Mouse (Mus musculus): ENCODE results near the gene P2ry2. TPM values are rescaled to one million over a fixed set of nuclear protein-coding genes. Genes with fewer than 3 reads are reported as not detected.

The P2ry2 gene
- total and polyA plus RNA-seq, 3 experiments, result 0.87 to 1.7 (median 1.4) TPM

DNA sequence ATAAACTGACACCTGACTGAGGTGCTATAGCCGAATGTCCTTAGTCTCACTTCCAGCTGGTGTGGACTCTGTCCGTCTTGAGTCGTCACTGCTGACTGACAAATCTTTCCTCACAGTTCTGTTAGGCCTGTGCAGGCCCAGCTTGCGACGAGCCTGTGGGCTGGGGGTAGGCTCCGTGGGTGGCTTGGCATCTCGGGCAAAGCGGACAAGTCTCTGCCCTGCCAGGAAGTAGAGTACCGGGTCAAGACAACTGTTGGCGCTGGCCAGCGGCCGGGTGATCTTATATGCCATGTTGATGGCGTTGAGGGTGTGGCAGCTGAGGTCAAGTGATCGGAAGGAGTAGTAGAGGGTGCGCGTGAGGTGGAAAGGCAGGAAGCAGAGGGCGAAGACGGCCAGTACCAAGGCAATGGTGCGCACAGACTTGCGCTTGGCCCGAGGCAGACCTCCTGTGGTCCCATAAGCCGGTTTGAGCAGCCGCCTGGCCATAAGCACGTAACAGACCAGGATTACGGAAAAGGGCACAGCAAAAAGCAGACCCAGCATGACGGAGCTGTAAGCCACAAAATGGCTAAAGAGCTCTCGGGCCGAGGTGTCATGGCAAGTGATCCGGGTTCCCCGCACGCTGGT is 14.6 kb downstream of the P2ry2 start:
- in situ Hi-C loops (cut with MboI; ENCODE audit: low pct_ligation_motif_present, low pct_unique_long_range_greater_than_20kb, low sequenced_read_pairs), result loop anchor here (10.0 kb wide), 1 partner anchor 47 kb away; no protein-coding TSS in a partner anchor

DNA sequence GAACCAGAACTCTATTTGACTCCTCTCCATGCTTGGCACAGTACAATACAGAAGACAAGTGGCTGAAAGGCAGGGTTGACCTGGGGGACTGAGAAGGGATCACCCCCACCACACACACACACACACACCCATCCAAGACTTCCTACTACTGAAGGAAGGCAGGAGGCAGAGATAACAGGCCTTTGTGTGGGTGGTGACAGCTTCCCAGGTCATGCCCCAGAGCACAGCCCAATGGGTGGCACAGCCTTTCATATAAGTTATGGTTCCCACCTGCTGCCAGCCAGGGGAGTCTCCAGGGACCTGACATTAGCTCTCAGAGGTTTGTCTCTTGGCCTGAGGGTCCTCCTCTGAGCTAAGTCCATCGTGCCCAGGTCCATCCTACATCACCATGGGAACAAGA is 15.5 kb downstream of the P2ry2 start:
- in situ Hi-C loops (cut with MboI; ENCODE audit: low pct_ligation_motif_present, low pct_unique_long_range_greater_than_20kb, low sequenced_read_pairs), result loop anchor here (10.0 kb wide), 1 partner anchor 48 kb away; no protein-coding TSS in a partner anchor
- DNase-seq (ENCODE audit: extremely low read depth), result no peak
- Histone ChIP-seq H3K79me2 (replicated peaks; ENCODE audit: control insufficient read depth, extremely low read depth, insufficient read depth, poor library complexity, severe bottlenecking) (no peaks in the 10 kb centered on the region), H3K4me2 (ENCODE audit: insufficient read depth, low read depth, poor library complexity, severe bottlenecking) (no peak overlapping the region), H3K4me3 (replicated peaks in 1 of 3; ENCODE audit: low read depth in 2 of 3, low read length in 2 of 3, poor library complexity in 1 of 3) (no peak overlapping the region), H3K27ac (ENCODE audit: insufficient read depth, low read depth) (no peak overlapping the region), H3K36me3 (replicated peaks in 1 of 2; ENCODE audit: control insufficient read depth in 1 of 2, insufficient read depth in 1 of 2, low read length in 1 of 2) (peaks cover 0 to 10% of the 10 kb centered on the region in 2 experiments), H3K9ac (ENCODE audit: insufficient read depth, low read depth) (no peak overlapping the region), H3K4me1 (ENCODE audit: control insufficient read depth in 1 of 2, insufficient read depth in 2 of 2) (no peaks in the 10 kb centered on the region; a peak in 1 of 4 replicates), H3K9me3 (replicated peaks; ENCODE audit: low read length) (no peaks in the 10 kb centered on the region), H3K27me3 (replicated peaks) (no peaks in the 10 kb centered on the region)
- dilution Hi-C loops (cut with MboI; ENCODE audit: extremely low pct_ligation_motif_present, extremely low pct_unique_long_range_greater_than_20kb, low sequenced_read_pairs), result no loop called here
- TF ChIP-seq E2F4 (IDR thresholded peaks at IDR 0.05; ENCODE audit: insufficient replicate concordance, low read depth, low read length), result no peak
- TF ChIP-seq USF2 (conservative IDR thresholded peaks at IDR 0.05; ENCODE audit: low read depth, low read length), result no peak
- TF ChIP-seq BHLHE40 (IDR thresholded peaks at IDR 0.05; ENCODE audit: low read depth, low read length), result no peak
- no peak for TF ChIP-seq IRF4 (IDR thresholded peaks at IDR 0.05; ENCODE audit: low read depth, low read length)
- TF ChIP-seq ZMIZ1 (IDR thresholded peaks at IDR 0.05; ENCODE audit: low read depth, low read length), result no peak
- no peak for TF ChIP-seq ZKSCAN1 (IDR thresholded peaks at IDR 0.05; ENCODE audit: borderline replicate concordance, low read depth, low read length)
- no peak for TF ChIP-seq TCF12 (IDR thresholded peaks at IDR 0.05; ENCODE audit: low read depth, low read length)
- TF ChIP-seq ELF1 (IDR thresholded peaks at IDR 0.05; ENCODE audit: low read depth, low read length), result no peak
- no peak for TF ChIP-seq JUN (IDR thresholded peaks at IDR 0.05; ENCODE audit: insufficient read depth, low read depth, low read length)
- TF ChIP-seq ETS1 (conservative IDR thresholded peaks at IDR 0.05; ENCODE audit: low read depth, low read length), result no peak
- TF ChIP-seq CHD1 (IDR thresholded peaks at IDR 0.05; ENCODE audit: low read depth, low read length), result no peak
- no peak for TF ChIP-seq MEF2A (IDR thresholded peaks at IDR 0.05; ENCODE audit: borderline replicate concordance, low read depth, low read length)
- TF ChIP-seq TBP (conservative IDR thresholded peaks at IDR 0.05; ENCODE audit: low read depth, low read length), result no peak
- no peak for TF ChIP-seq PAX5 (IDR thresholded peaks at IDR 0.05; ENCODE audit: low read length)

More for the DNA sequence above, 14.6 kb downstream of the P2ry2 start:
- no peak overlapping the region for H3K4me2 ChIP-seq (ENCODE audit: insufficient read depth, low read depth, poor library complexity, severe bottlenecking)
- H3K36me3 ChIP-seq (replicated peaks in 1 of 2; ENCODE audit: control insufficient read depth in 1 of 2, insufficient read depth in 1 of 2, low read length in 1 of 2), result peaks cover 0 to 10% of the 10 kb centered on the region in 2 experiments
- H3K27ac ChIP-seq (ENCODE audit: insufficient read depth, low read depth), result no peak overlapping the region
- H3K27me3 ChIP-seq (replicated peaks), result no peaks in the 10 kb centered on the region
- no peak for DNase-seq (ENCODE audit: extremely low read depth)
- no peaks in the 10 kb centered on the region for H3K79me2 ChIP-seq (replicated peaks; ENCODE audit: control insufficient read depth, extremely low read depth, insufficient read depth, poor library complexity, severe bottlenecking)
- H3K9me3 ChIP-seq (replicated peaks; ENCODE audit: low read length), result no peaks in the 10 kb centered on the region
- H3K4me1 ChIP-seq (ENCODE audit: control insufficient read depth in 1 of 2, insufficient read depth in 2 of 2), result no peaks in the 10 kb centered on the region
- dilution Hi-C loops (cut with MboI; ENCODE audit: extremely low pct_ligation_motif_present, extremely low pct_unique_long_range_greater_than_20kb, low sequenced_read_pairs), result no loop called here
- H3K4me3 ChIP-seq (replicated peaks in 1 of 3; ENCODE audit: low read depth in 2 of 3, low read length in 2 of 3, poor library complexity in 1 of 3), result no peak overlapping the region
- H3K9ac ChIP-seq (ENCODE audit: insufficient read depth, low read depth), result no peak overlapping the region
- no peak for TF ChIP-seq BHLHE40 (IDR thresholded peaks at IDR 0.05; ENCODE audit: low read depth, low read length)
- no peak for TF ChIP-seq GABPA (IDR thresholded peaks at IDR 0.05; ENCODE audit: insufficient replicate concordance, low read depth, low read length)
- no peak for TF ChIP-seq NRF1 (IDR thresholded peaks at IDR 0.05; ENCODE audit: low read depth, low read length)
- TF ChIP-seq SIN3A (IDR thresholded peaks at IDR 0.05; ENCODE audit: low read length), result no peak
- TF ChIP-seq MAZ (IDR thresholded peaks at IDR 0.05; ENCODE audit: low read depth, low read length), result no peak
- no peak for TF ChIP-seq MEF2A (IDR thresholded peaks at IDR 0.05; ENCODE audit: borderline replicate concordance, low read depth, low read length)
- TF ChIP-seq NELFE (IDR thresholded peaks at IDR 0.05; ENCODE audit: low read depth, low read length), result no peak
- no peak for TF ChIP-seq ZMIZ1 (IDR thresholded peaks at IDR 0.05; ENCODE audit: low read depth, low read length)
- no peak for TF ChIP-seq MAX (IDR thresholded peaks at IDR 0.05; ENCODE audit: low read length)
- TF ChIP-seq EP300 (IDR thresholded peaks at IDR 0.05; ENCODE audit: low read length), result no peak
- TF ChIP-seq USF2 (conservative IDR thresholded peaks at IDR 0.05; ENCODE audit: low read depth, low read length), result no peak
- TF ChIP-seq JUND (conservative IDR thresholded peaks at IDR 0.05; ENCODE audit: low read depth, low read length), result no peak
- TF ChIP-seq CHD2 (IDR thresholded peaks at IDR 0.05; ENCODE audit: low read length), result no peak
- TF ChIP-seq SMC3 (IDR thresholded peaks at IDR 0.05; ENCODE audit: low read depth, low read length), result no peak
- no peak for TF ChIP-seq MAFK (IDR thresholded peaks at IDR 0.05; ENCODE audit: insufficient replicate concordance, low read length)
- TF ChIP-seq USF1 (IDR thresholded peaks at IDR 0.05; ENCODE audit: low read depth, low read length), result no peak
- no peak for TF ChIP-seq MYC (IDR thresholded peaks at IDR 0.05; ENCODE audit: low read depth, low read length)
- TF ChIP-seq HCFC1 (IDR thresholded peaks at IDR 0.05; ENCODE audit: low read depth, low read length), result no peak
- TF ChIP-seq PAX5 (IDR thresholded peaks at IDR 0.05; ENCODE audit: low read length), result no peak
